Mouse (Mus musculus) midbrain, embryonic 14.5 days (tissue): ENCODE measurements around the gene Ostf1. TPM values are rescaled to one million over a fixed set of nuclear protein-coding genes. Genes with fewer than 3 reads are reported as not detected.
"Not testable (repeated sequence)": the region's sequence is repeated elsewhere in the genome, so short reads cannot be mapped to it uniquely, and the experiment has no call there.

ENCODE experiments used
- ATAC-seq: fragments of 200-750 bp; cut with Nextera tagmentation; 2 replicates; pipeline ENCODE4 v1.8.0; 2017; ENCODE audit warnings: moderate number of reproducible peaks, moderate library complexity; ENCODE audit not compliant: low FRiP score, low TSS enrichment
- DNase-seq: peaks from one replicate; pipeline ENCODE4 v3.0.0-alpha.2; 2015
- H3K27ac ChIP-seq: fragments of 300-500 bp; sonication (generic); replicated peaks from 2 replicates; pipeline ENCODE4 v1.5.1; 2014; ENCODE audit warnings: mild to moderate bottlenecking, low read depth, low read length, moderate library complexity
- H3K27me3 ChIP-seq: fragments of 300-500 bp; sonication (generic); 2 replicates; pipeline ENCODE4 v1.6.1; 2014; ENCODE audit warnings: low read length, control low read depth, mixed read lengths; ENCODE audit not compliant: control insufficient read depth, insufficient read depth
- H3K36me3 ChIP-seq: fragments of 300-500 bp; sonication (generic); 2 replicates; pipeline ENCODE4 v1.6.1; 2014; ENCODE audit warnings: low read length, control low read depth; ENCODE audit not compliant: control insufficient read depth, insufficient read depth
- H3K4me1 ChIP-seq: fragments of 300-500 bp; sonication (generic); 2 replicates; pipeline ENCODE4 v1.6.1; 2014; ENCODE audit warnings: mild to moderate bottlenecking, antibody characterized with exemption, low read length, control low read depth; ENCODE audit not compliant: control insufficient read depth, insufficient read depth
- H3K4me2 ChIP-seq: fragments of 300-500 bp; sonication (generic); 2 replicates; pipeline ENCODE4 v1.6.1; 2014; ENCODE audit warnings: mild to moderate bottlenecking, low read length, moderate library complexity
- H3K4me3 ChIP-seq: fragments of 300-500 bp; sonication (generic); replicated peaks from 2 replicates; pipeline ENCODE4 v1.5.1; 2014; ENCODE audit warnings: low read depth, low read length
- H3K9ac ChIP-seq: fragments of 300-500 bp; sonication (generic); replicated peaks from 2 replicates; pipeline ENCODE4 v1.6.1; 2014; ENCODE audit warnings: mild to moderate bottlenecking, low read length, moderate library complexity
- H3K9me3 ChIP-seq: fragments of 300-500 bp; sonication (generic); 2 replicates; pipeline ENCODE4 v1.6.1; 2016; ENCODE audit warnings: low read length, control low read depth, mixed read lengths; ENCODE audit not compliant: control insufficient read depth
- WGBS: fragments of 180-500 bp; shearing (Covaris S2); extraction: QIAGEN DNeasy Blood & Tissue Kit; methylation state at CpG from one replicate; pipeline ENCODE4 v1.1.7; 2014; 5-methylcytosine and 5-hydroxymethylcytosine counted together
- polyA plus RNA-seq: library from polyadenylated mRNA; unstranded; fragments of >200 nt; fragmentation: Nextera tagmentation; extraction: Ambion mirVana; gene quantifications from 2 replicates; pipeline ENCODE4 v1.2.1, GENCODE M21; 2014

Gene Ostf1
- polyA plus RNA-seq, 1 experiment from 2014 or later, result 40.7 TPM

- Histone ChIP-seq H3K4me3 (no peak overlapping the region), H3K36me3 (no peaks in the 10 kb centered on the region), H3K4me1 (no peaks in the 10 kb centered on the region), H3K27me3 (no peaks in the 10 kb centered on the region), H3K27ac (no peak overlapping the region), H3K9me3 (no peaks in the 10 kb centered on the region), H3K9ac (no peak overlapping the region), H3K4me2 (no peak overlapping the region)
- ATAC-seq (no peak), DNase-seq (no peak)
- WGBS, result 93% methylated on average over 8 of the region's 8 CpGs
Measured at GRCm38 (mm10) chr19:18589276-18589675, 42.3 kb downstream of the Ostf1 start.

GRCm38 (mm10) chr19:18588801-18589200, 42.8 kb downstream of the Ostf1 start:
- not testable (repeated sequence) for H3K9ac ChIP-seq, DNase-seq, H3K9me3 ChIP-seq, H3K27ac ChIP-seq, H3K4me3 ChIP-seq, H3K4me1 ChIP-seq, H3K4me2 ChIP-seq, H3K27me3 ChIP-seq, H3K36me3 ChIP-seq, ATAC-seq
- 98% methylated on average over 10 of the region's 10 CpGs for WGBS

DNA sequence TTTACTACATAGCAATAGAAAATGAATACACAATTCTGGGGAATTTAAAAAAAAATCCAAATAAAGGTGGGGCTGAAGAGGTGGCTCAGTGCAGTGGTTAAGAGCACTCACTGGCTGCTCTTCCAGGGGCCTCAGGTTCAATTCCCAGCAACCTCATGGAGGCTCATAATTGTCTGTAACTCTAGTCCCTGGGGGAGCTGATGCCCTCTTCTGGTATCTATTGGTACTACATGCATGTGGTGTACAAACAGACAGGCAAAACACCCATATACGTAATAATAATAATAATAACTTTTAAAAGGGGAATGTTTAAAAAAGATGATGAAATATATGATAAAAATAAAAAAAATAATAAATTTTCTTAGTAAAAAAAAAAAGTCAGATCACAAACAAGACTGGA, 43.4 kb downstream of the Ostf1 start:
- Histone ChIP-seq H3K4me2 (no peak overlapping the region), H3K4me1 (no peaks in the 10 kb centered on the region), H3K9ac (no peak overlapping the region), H3K9me3 (no peaks in the 10 kb centered on the region), H3K27me3 (no peaks in the 10 kb centered on the region), H3K27ac (no peak overlapping the region), H3K4me3 (no peak overlapping the region), H3K36me3 (no peaks in the 10 kb centered on the region)
- DNase-seq (no peak), ATAC-seq (no peak)
- 93% methylated on average over 1 of the region's 1 CpGs for WGBS

DNA sequence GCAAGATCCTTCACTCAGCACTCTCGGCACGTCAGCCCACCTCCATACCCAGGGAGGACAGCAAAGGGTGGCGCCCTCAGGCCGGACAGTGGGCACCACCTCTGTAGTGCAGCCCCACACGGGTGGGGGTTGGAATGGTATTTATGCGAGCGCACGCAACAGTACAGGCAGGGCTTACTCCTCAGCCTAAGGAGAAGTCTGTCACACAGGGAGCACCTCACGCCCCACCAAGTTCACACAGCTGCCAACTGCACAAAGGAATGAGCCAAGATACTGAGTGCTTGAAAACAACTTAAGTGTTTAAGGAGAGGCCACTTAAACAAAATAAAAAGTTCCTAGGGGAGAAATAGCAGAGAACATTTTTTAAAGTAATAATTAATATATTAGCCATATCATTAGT, 44.5 kb downstream of the Ostf1 start:
- Histone ChIP-seq H3K27me3 (no peaks in the 10 kb centered on the region), H3K27ac (no peak overlapping the region), H3K4me2 (no peak overlapping the region), H3K9ac (no peak overlapping the region), H3K9me3 (no peaks in the 10 kb centered on the region), H3K4me3 (no peak overlapping the region), H3K4me1 (no peaks in the 10 kb centered on the region), H3K36me3 (no peaks in the 10 kb centered on the region)
- no peak for DNase-seq
- no peak for ATAC-seq
- WGBS, result 89% methylated on average over 9 of the region's 9 CpGs

DNA sequence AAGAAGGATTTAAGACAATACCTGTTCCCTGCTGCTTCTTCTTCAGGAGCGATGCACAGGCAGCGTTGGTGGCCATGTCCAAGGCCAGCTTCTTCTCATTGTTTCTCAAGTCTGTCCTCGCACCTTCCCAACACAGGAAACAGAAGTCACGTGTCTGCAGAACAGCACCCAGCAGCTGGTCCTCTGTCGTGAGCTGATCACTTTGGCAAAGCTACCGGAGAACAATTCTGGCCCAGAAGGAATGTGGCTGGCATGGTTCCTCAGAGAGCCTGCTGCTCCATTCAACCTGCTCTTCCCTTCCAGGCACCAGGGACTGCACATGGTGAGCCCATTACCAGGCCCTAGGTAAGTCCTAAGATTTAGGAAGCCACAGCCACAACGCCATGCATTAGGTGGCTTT, 47.0 kb downstream of the Ostf1 start:
- WGBS, result 96% methylated on average over 7 of the region's 7 CpGs
- ATAC-seq (no peak), DNase-seq (no peak)
- no peak overlapping the region for H3K27ac ChIP-seq
- no peak overlapping the region for H3K4me2 ChIP-seq
- no peaks in the 10 kb centered on the region for H3K4me1 ChIP-seq
- no peaks in the 10 kb centered on the region for H3K36me3 ChIP-seq
- no peak overlapping the region for H3K4me3 ChIP-seq
- H3K9ac ChIP-seq, result no peak overlapping the region
- no peaks in the 10 kb centered on the region for H3K9me3 ChIP-seq
- H3K27me3 ChIP-seq, result no peaks in the 10 kb centered on the region

DNA sequence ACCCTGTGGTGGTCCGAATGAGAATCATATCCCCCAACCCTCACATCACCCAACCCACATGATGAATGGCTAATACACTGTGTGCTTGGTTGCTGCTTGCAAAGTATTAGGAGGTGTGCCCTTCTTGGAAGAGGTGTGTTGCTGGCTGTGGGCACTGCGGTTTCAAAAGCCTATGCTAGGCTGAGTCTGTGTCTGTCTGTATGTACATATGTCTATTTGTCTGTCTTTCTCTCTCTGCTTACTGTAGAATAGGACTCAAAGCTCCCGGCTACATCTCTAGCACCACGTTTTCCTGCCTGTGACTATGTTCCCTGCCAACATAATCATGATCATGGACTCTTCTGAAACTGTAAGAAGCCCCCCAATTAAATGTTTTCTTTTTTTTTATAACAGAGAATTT, 47.9 kb downstream of the Ostf1 start:
- no peak overlapping the region for H3K4me2 ChIP-seq
- no peak for DNase-seq

GRCm38 (mm10) chr19:18582887-18583286, 48.7 kb downstream of the Ostf1 start:
- Histone ChIP-seq H3K4me3 (no peak overlapping the region), H3K4me2 (no peak overlapping the region), H3K9ac (no peak overlapping the region), H3K36me3 (no peaks in the 10 kb centered on the region), H3K27me3 (no peaks in the 10 kb centered on the region), H3K9me3 (no peaks in the 10 kb centered on the region), H3K27ac (no peak overlapping the region), H3K4me1 (no peaks in the 10 kb centered on the region)
- WGBS, result 93% methylated on average over 6 of the region's 6 CpGs
- ATAC-seq (no peak), DNase-seq (no peak)

More for the DNA sequence above, 47.9 kb downstream of the Ostf1 start:
- H3K4me1 ChIP-seq, result no peaks in the 10 kb centered on the region
- H3K4me3 ChIP-seq, result no peak overlapping the region
- no peak for ATAC-seq
- no peaks in the 10 kb centered on the region for H3K27me3 ChIP-seq
- no peaks in the 10 kb centered on the region for H3K36me3 ChIP-seq
- 94% methylated on average over 4 of the region's 4 CpGs for WGBS
- no peak overlapping the region for H3K27ac ChIP-seq
- no peak overlapping the region for H3K9ac ChIP-seq
- H3K9me3 ChIP-seq, result no peaks in the 10 kb centered on the region

DNA sequence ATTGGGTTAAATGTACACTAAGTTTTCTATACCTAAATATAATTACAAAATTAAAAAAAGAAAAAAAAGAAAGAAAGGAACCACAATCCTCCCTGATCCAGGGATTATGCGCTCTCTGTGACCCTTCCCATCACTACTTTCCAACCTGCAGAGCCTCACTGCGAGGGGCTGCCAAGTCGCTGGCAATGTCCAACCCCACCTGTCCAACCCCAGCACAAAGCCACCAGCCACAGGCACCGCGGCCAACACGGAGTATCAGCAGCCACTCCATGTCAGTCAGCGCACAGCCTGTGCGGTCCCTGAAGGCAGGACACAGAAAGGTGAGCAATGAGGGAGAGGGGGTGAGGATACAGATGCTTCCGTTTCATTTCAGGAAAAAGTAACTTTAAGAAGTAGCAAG, 49.4 kb downstream of the Ostf1 start:
- 95% methylated on average over 9 of the region's 9 CpGs for WGBS
- Histone ChIP-seq H3K4me3 (no peak overlapping the region), H3K27ac (no peak overlapping the region), H3K36me3 (no peaks in the 10 kb centered on the region), H3K9ac (no peak overlapping the region), H3K9me3 (no peaks in the 10 kb centered on the region), H3K4me1 (no peaks in the 10 kb centered on the region), H3K27me3 (no peaks in the 10 kb centered on the region), H3K4me2 (no peak overlapping the region)
- DNase-seq, result no peak
- ATAC-seq, result no peak

DNA sequence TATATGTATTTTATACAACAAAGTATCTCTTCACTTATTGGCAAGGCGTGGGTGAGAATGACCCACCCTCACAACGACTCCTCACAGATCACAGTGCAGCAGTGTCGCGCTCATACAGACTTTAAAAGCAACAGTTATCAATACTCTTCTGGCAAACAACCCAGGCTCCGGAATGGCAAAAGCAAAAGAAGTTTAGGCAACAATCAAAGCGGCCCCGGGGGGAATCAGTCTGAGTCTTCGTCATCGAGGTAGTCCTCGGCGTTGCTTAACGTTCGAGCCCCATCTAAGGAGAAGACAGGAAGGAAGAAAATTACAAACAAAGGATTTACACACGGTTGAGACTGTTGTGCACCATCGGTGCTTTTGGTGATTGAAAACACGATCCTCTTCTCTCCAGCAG, 50.6 kb downstream of the Ostf1 start:
- no peak overlapping the region for H3K9ac ChIP-seq
- ATAC-seq (no peak), DNase-seq (no peak)
- H3K4me3 ChIP-seq, result no peak overlapping the region
- H3K36me3 ChIP-seq, result no peaks in the 10 kb centered on the region
- H3K27ac ChIP-seq, result no peak overlapping the region
- 95% methylated on average over 16 of the region's 16 CpGs for WGBS
- no peaks in the 10 kb centered on the region for H3K27me3 ChIP-seq
- no peaks in the 10 kb centered on the region for H3K4me1 ChIP-seq
- no peaks in the 10 kb centered on the region for H3K9me3 ChIP-seq
- no peak overlapping the region for H3K4me2 ChIP-seq
